Mouse (Mus musculus) liver, embryonic 11.5 days (tissue): ENCODE results near the gene Ankrd28. TPM values are rescaled to one million over a fixed set of nuclear protein-coding genes. Genes with fewer than 3 reads are reported as not detected.

Experiments used
- ATAC-seq: fragments of 200-750 bp; cut with Nextera tagmentation; replicated peaks from 2 replicates; pipeline ENCODE4 v1.8.0; 2017; ENCODE audit warnings: moderate number of reproducible peaks, mild to moderate bottlenecking, moderate TSS enrichment, moderate library complexity; ENCODE audit not compliant: low FRiP score
- DNase-seq: peaks from one replicate; pipeline ENCODE4 v3.0.0-alpha.2; 2017; ENCODE audit warnings: low spot score
- H3K27ac ChIP-seq: fragments of 300-500 bp; sonication (generic); 2 replicates; pipeline ENCODE4 v1.5.1; 2014; ENCODE audit warnings: mild to moderate bottlenecking, low read depth, low read length, control low read depth
- H3K27me3 ChIP-seq: fragments of 300-500 bp; sonication (generic); replicated peaks from 2 replicates; pipeline ENCODE4 v1.6.1; 2014; ENCODE audit warnings: low read length, mixed read lengths; ENCODE audit not compliant: control insufficient read depth, insufficient read depth
- H3K36me3 ChIP-seq: fragments of 300-500 bp; sonication (generic); 2 replicates; pipeline ENCODE4 v1.6.1; 2014; ENCODE audit warnings: mild to moderate bottlenecking, low read length, moderate library complexity, mixed read lengths; ENCODE audit not compliant: control insufficient read depth, insufficient read depth
- H3K4me1 ChIP-seq: fragments of 300-500 bp; sonication (generic); replicated peaks from 2 replicates; pipeline ENCODE4 v1.6.1; 2014; ENCODE audit warnings: low read length, mixed read lengths; ENCODE audit not compliant: control insufficient read depth, insufficient read depth
- H3K4me2 ChIP-seq: fragments of 300-500 bp; sonication (generic); 2 replicates; pipeline ENCODE4 v1.6.1; 2014; ENCODE audit warnings: mild to moderate bottlenecking, control low read depth, moderate library complexity
- H3K4me3 ChIP-seq: fragments of 300-500 bp; sonication (generic); 2 replicates; pipeline ENCODE4 v1.5.1; 2014; ENCODE audit warnings: low read depth, low read length, control low read depth
- H3K9ac ChIP-seq: fragments of 300-500 bp; sonication (generic); 2 replicates; pipeline ENCODE4 v1.6.1; 2014; ENCODE audit warnings: low read depth, low read length, control low read depth
- H3K9me3 ChIP-seq: fragments of 300-500 bp; sonication (generic); 2 replicates; pipeline ENCODE4 v1.6.1; 2016; ENCODE audit warnings: low read length, inconsistent platforms, mixed read lengths; ENCODE audit not compliant: control insufficient read depth
- WGBS: fragments of 180-500 bp; shearing (Covaris S2); extraction: QIAGEN DNeasy Blood & Tissue Kit; methylation state at CpG from one replicate; pipeline ENCODE4 v1.1.7; 2014; 5-methylcytosine and 5-hydroxymethylcytosine counted together
- polyA plus RNA-seq: library from polyadenylated mRNA; unstranded; fragments of >200 nt; fragmentation: Nextera tagmentation; extraction: Ambion mirVana; gene quantifications from 2 replicates; pipeline ENCODE4 v1.2.1, GENCODE M21; 2014

The Ankrd28 gene
- polyA plus RNA-seq, 1 experiment from 2014 or later, result 8.5 TPM

DNA sequence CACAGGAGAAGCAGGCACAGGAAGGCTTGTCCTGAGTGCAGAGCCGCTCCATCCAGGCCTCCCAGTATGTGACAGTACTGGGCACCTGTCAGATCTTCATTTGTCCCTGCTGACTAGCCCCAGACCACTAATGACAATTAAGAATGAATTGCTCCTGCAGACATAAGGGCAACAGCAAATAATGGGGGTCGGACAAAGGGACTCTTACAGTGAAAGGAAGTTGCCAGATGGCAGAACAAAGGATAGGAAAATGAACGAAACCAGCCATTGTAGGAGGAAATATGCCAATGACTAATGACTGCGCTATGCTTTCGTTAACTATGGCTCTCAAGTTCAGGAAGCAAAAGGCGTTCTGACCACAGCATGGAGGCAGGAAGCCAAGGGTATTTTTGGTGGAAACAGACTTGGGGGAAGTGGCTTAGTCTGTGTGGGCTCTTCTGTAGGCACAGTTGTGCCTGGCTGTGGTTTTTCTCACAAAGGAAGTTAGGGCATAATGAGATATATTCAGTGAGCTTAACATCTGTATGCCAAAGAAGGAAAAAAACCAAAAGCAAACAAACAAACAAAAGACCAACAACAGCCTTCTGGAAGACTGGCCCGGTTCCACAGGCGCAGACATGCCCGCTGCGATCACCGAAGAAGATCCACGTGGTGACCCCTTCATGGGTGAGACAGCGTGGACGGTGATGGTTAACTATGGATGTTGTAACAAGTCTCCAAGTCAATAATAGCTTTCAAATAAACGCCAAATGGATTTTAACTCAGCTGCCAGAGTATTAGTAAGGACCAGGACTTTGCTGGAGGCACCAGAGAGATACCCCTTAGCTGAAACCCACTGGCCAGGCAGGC is 160.6 kb downstream of the Ankrd28 start:
- Histone ChIP-seq H3K27ac (peak overlapping the region; percentile 53), H3K9me3 (no peaks in the 10 kb centered on the region), H3K4me3 (no peak overlapping the region), H3K27me3 (no peaks in the 10 kb centered on the region), H3K9ac (no peak overlapping the region), H3K36me3 (peaks cover 4% of the 10 kb centered on the region; the same call in 1 of the 2 replicates), H3K4me1 (peaks cover 2% of the 10 kb centered on the region), H3K4me2 (peak overlapping the region; percentile 33)
- 60% methylated on average over 15 of the region's 15 CpGs for WGBS
- DNase-seq (peak; percentile 31), ATAC-seq (0 out of 2 replicates have a peak, but pooled peaks have one; percentile 43)

DNA sequence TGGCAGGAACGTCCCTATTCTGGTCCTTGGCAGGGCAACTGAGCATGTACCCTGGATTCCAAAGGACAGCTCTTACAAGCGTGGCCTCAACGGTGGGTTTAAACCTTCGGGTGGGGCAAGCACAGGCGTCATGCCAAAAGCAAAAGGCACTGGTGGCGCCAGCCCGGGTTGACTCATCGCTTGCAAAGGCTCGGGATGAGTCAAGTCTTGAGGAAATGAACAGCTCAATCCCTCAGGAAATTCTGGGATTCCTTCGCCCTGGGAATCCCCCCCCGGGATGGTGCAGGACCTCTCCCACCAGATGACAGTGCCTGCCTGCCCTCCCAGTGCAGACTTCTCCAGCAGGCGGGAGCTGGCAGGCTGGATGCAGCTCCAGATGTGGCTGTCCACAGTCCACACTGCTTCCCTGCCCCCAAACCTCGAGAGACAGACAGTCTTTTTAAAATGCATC is 161.3 kb downstream of the Ankrd28 start:
- Histone ChIP-seq H3K27ac (peak overlapping the region; percentile 53), H3K27me3 (no peaks in the 10 kb centered on the region), H3K36me3 (peaks cover 4% of the 10 kb centered on the region; the same call in 1 of the 2 replicates), H3K4me1 (peaks cover 9% of the 10 kb centered on the region), H3K4me3 (no peak overlapping the region), H3K9me3 (no peaks in the 10 kb centered on the region), H3K4me2 (peak overlapping the region; percentile 2; the same call in 1 of the 2 replicates), H3K9ac (no peak overlapping the region)
- DNase-seq, result peak; percentile 34
- WGBS, result 49% methylated on average over 13 of the region's 13 CpGs
- ATAC-seq, result no peak

DNA sequence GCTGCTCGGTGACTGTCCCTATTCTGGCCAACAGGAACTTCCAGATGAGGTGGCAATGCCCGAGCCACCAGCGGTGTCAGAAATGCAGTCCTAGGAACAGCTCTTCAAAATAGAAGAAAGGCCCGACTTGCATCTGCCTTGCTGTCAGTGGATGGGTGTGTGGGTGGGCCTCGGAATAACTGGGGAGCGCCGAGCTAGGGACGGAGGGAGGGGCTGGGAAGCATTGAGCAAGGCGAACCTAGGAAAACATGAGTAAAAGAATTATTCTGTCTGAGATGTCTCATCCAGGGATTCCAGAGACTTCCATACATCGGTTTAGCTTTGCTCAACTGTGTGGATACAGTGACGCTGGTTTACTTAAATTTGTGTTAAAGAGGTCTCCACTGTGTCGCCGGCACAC is 162.1 kb downstream of the Ankrd28 start:
- WGBS, result 79% methylated on average over 13 of the region's 13 CpGs
- Histone ChIP-seq H3K9ac (no peak overlapping the region), H3K36me3 (peaks cover 4% of the 10 kb centered on the region; the same call in 1 of the 2 replicates), H3K27me3 (no peaks in the 10 kb centered on the region), H3K4me3 (no peak overlapping the region), H3K9me3 (no peaks in the 10 kb centered on the region), H3K27ac (no peak overlapping the region), H3K4me1 (peaks cover 13% of the 10 kb centered on the region), H3K4me2 (no peak overlapping the region)
- DNase-seq (peak; percentile 29), ATAC-seq (no peak)

DNA sequence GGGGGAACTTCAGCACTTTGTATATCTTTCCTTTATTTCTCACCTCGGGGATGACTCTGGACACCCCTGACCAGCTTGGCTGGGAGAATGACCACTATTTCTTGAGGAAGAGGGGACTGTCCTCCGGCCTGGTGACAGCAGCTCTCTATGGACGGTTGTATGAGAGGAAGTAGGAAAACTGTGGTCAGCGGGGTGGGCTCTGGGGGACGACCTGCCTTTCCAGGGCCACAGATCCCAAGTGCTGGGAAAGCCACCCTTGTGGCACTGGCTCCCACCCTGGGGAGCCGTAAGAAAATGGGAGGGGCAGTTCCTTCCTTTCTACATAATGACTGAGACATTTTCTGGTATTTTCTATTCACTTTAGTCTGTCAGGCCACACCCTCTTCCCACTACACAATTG is 162.7 kb downstream of the Ankrd28 start:
- Histone ChIP-seq H3K36me3 (peaks cover 4% of the 10 kb centered on the region; the same call in 1 of the 2 replicates), H3K9ac (no peak overlapping the region), H3K4me2 (no peak overlapping the region), H3K4me3 (no peak overlapping the region), H3K9me3 (no peaks in the 10 kb centered on the region), H3K27me3 (no peaks in the 10 kb centered on the region), H3K27ac (no peak overlapping the region), H3K4me1 (peaks cover 16% of the 10 kb centered on the region)
- DNase-seq, result peak; percentile 20
- no peak for ATAC-seq
- WGBS, result 69% methylated on average over 6 of the region's 6 CpGs

DNA sequence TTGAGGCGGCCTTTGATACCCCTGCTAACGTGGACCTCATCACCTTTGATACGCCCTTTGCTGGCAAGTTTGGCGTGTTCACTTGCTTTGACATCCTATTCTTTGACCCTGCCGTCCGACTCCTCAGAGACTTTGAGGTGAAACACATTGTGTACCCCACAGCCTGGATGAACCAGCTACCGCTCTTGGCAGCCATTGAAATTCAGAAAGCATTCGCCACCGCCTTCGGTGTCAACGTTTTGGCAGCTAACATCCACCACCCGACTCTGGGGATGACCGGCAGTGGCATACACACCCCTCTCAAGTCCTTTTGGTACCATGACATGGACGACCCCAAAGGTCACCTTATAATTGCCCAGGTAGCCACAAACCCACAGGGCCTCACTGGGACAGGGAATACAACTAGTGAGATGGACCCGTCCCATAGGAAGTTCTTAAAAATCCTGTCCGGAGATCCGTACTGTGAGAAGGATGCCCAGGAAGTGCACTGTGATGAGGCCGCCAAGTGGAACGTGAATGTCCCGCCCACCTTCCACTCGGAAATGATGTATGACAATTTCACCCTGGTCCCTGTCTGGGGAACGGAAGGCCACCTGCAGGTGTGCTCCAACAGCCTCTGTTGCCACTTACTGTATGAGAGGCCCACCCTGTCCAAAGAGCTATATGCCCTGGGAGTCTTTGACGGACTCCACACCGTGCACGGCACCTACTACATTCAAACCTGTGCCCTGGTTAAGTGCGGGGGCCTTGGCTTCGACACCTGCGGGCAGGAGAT is 163.3 kb downstream of the Ankrd28 start:
- Histone ChIP-seq H3K4me1 (peaks cover 23% of the 10 kb centered on the region), H3K4me2 (no peak overlapping the region), H3K4me3 (no peak overlapping the region), H3K9me3 (no peaks in the 10 kb centered on the region), H3K36me3 (peaks cover 4% of the 10 kb centered on the region; the same call in 1 of the 2 replicates), H3K9ac (no peak overlapping the region), H3K27ac (no peak overlapping the region), H3K27me3 (no peaks in the 10 kb centered on the region)
- DNase-seq (peak; percentile 24), ATAC-seq (no peak)
- WGBS, result 95% methylated on average over 28 of the region's 28 CpGs

DNA sequence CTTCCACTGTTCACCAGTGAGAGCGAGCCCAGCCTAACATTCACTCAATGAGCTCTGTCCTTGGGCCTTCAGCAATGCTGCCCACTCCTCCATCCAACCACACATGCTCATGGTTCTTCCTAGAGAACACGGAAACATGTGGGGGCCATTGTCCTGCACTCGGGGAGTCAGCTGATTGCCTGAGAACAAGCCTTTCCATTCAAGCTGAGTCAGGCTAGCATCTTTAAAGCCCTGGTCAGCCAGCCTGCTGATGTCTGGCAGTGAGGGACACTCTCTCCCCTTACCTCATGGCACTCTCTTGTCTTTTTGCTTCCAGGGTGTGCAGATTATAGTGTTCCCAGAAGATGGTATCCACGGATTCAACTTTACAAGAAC is 164.9 kb downstream of the Ankrd28 start:
- H3K9ac ChIP-seq, result no peak overlapping the region
- H3K27me3 ChIP-seq, result no peaks in the 10 kb centered on the region
- peaks cover 27% of the 10 kb centered on the region for H3K4me1 ChIP-seq
- H3K27ac ChIP-seq, result no peak overlapping the region
- H3K36me3 ChIP-seq, result peaks cover 4% of the 10 kb centered on the region; the same call in 1 of the 2 replicates
- 83% methylated on average over 4 of the region's 4 CpGs for WGBS
- H3K4me2 ChIP-seq, result no peak overlapping the region
- no peaks in the 10 kb centered on the region for H3K9me3 ChIP-seq
- DNase-seq (peak; percentile 23), ATAC-seq (no peak)
- H3K4me3 ChIP-seq, result no peak overlapping the region

DNA sequence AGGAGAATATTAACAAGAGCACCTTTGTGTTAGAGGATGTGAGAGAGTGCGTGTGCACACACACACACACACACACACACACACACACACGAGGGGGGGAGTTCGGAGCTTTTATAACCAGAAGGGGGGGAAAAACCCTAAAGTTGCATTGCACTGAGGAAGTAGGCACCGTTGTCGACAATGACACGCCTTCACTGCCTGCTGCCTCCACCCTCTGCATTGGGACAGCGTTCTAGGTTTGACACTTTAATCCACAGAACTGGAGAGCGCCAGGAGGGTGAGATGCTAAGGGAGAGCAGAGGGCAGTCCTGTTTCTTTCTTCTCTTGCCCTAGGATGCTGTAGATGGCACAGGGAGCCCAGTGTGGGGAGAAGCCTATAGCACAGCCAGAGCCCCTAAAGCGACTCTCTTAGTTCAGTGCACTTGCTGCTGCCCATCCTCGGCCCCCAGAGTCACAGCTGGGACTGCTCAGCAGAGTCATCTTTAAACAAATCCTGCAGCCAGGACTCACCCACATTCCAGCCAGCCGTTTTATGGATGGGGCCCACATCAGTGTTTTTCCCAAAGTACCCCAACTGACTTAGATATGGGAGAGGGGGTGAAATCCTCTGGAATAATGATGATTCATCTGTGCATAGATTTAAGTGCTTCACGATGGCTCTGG is 165.4 kb downstream of the Ankrd28 start:
- DNase-seq, result peak; percentile 34
- Histone ChIP-seq H3K27ac (no peak overlapping the region), H3K9ac (no peak overlapping the region), H3K4me1 (peaks cover 27% of the 10 kb centered on the region), H3K27me3 (no peaks in the 10 kb centered on the region), H3K36me3 (peaks cover 4% of the 10 kb centered on the region; the same call in 1 of the 2 replicates), H3K9me3 (no peaks in the 10 kb centered on the region), H3K4me2 (no peak overlapping the region), H3K4me3 (no peak overlapping the region)
- no peak for ATAC-seq
- WGBS, result 59% methylated on average over 12 of the region's 12 CpGs

DNA sequence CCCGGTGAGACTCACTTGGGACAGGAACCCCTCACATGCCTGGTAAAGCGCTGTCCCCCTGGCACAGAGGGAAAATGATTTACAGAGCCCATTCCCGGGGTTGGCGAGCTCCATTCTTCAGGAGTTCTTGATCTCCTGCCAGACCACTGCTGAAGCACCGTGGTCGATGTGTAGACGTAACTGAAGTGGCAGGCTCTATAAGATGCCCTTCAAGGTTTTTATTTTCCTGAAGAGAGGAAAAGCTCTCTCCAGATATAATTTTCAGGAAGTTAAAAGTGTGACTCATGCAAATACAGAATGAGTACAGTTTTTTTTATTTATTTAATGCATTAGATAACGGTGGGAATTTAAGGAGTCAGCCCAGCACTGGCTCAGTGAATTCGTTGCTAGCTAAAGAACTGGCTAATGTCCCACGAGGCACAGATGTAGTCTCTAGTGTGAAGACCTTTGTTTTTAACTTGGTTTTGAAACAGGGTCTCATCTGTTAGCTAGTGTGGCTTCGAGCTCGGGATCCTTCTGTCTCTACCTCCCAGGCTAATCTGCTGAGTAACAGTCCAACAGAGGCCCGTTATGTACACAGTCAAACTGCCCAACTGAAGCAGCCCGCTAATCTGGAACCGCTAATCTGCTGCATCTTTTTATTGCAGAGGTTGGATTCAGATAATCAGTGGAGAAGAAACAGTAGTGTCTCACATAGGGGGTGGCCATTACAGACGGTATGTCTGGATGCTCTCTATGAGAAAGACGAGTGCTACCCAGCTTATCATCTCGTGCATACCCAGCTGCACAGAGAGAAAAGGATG is 166.2 kb downstream of the Ankrd28 start:
- H3K4me1 ChIP-seq, result peaks cover 27% of the 10 kb centered on the region
- H3K27ac ChIP-seq, result no peak overlapping the region
- no peak overlapping the region for H3K4me2 ChIP-seq
- H3K4me3 ChIP-seq, result no peak overlapping the region
- no peak for ATAC-seq
- H3K9me3 ChIP-seq, result no peaks in the 10 kb centered on the region
- H3K27me3 ChIP-seq, result no peaks in the 10 kb centered on the region
- no peak overlapping the region for H3K9ac ChIP-seq
- H3K36me3 ChIP-seq, result peaks cover 4% of the 10 kb centered on the region; the same call in 1 of the 2 replicates
- WGBS, result 67% methylated on average over 18 of the region's 18 CpGs
- DNase-seq, result peak; percentile 31
